Mouse (Mus musculus) embryonic fibroblast, embryonic 13.5 days (primary cell): ENCODE data around the gene Gm20388.

Experiments used
- CTCF ChIP-seq: IDR thresholded peaks from 2 replicates; pipeline ENCODE4 v1.5.1; 2011; ENCODE audit warnings: mild to moderate bottlenecking, control low read depth, low read length, moderate library complexity, borderline replicate concordance; ENCODE audit not compliant: insufficient read depth
- POLR2A ChIP-seq: IDR thresholded peaks from 2 replicates; pipeline ENCODE4 v1.6.1; 2011; ENCODE audit warnings: low read depth, mild to moderate bottlenecking, control low read depth, low read length, moderate library complexity

GRCm38 (mm10) chr8:120376215-120376614 is 465.6 kb downstream of the Gm20388 start:
- TF ChIP-seq POLR2A (no peak), CTCF (no peak)
